Mouse (Mus musculus): ENCODE measurements at regions not wholly inside any gene's neighbourhood (a gene's known extent, or its start where the extent isn't known, plus 50 kb on each side); places are given as distances from the start of the nearest gene placed in this dataset.

DNA sequence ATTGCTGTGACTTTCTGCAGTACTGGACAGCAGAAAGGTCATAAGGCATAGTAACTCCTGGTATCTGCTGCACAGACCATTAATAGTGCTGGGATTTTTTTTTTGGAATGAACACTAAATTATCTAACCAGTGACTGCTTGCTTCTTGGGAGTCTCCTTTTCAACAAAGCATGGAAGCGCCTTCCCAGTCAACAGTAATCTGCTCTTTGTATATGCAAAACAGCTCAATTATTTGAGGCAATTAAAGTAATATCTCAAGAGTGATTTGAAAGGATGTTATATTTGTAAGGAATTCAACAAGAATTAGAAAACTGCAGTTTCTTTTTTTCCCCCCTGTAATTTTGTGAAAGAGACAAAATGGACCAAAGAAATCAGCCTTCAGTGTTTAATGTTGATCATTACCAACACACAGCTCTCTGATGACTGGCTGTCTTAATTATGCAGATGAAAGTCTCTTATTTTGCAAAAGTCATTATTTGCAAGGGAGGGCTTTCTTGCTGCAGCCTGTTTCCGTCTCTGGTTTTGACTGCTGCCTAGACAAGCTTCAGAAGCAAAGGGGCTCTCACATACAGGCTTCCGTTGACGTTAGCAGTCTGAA lies 260.3 kb upstream of the Arpp21 start:
- no peak for TF ChIP-seq CTCF (conservative IDR thresholded peaks at IDR 0.05; ENCODE audit: low read length)
- TF ChIP-seq POU5F1 (IDR thresholded peaks at IDR 0.05; ENCODE audit: borderline replicate concordance, low read length) = no peak
- no peak for TF ChIP-seq NANOG (IDR thresholded peaks at IDR 0.05; ENCODE audit: borderline replicate concordance, low read length)
